Mouse (Mus musculus): ENCODE data around the gene Phgr1.

Phgr1 gene

DNA sequence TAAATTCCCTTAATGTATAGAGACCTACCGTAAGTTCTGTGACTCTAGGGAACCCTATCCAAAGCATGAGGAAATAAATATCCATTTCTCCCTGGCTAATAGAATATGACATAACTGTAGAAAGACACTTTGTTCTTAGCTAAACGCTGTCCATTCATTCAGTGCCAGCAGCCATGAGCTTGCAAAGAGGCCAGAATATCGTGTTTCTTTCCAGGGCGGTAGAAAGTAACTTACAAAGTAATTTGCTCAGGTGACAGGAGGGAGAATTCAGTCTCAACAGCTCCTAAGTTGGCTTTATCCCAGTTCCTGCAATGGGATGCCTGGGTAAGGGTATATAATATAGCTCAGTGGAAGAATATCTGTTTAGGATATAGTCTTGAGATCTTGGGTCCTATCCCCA, 51.8 kb downstream of the Phgr1 start:
- DNase-seq (ENCODE audit: low spot score) = no peak

Measured in yolk sac, embryonic 10.5 days (tissue).